Mouse (Mus musculus) midbrain, embryonic 10.5 days (tissue): ENCODE data around the gene Txk. TPM values are rescaled to one million over a fixed set of nuclear protein-coding genes. Genes with fewer than 3 reads are reported as not detected.

Experiments used
- DNase-seq: peaks from one replicate; pipeline ENCODE4 v3.0.0-alpha.2; 2017; ENCODE audit warnings: low spot score
- H3K27ac ChIP-seq: fragments of 300-500 bp; sonication (generic); replicated peaks from 2 replicates; pipeline ENCODE4 v1.5.1; 2016; ENCODE audit warnings: mild to moderate bottlenecking
- H3K27me3 ChIP-seq: fragments of 300-500 bp; sonication (generic); 2 replicates; pipeline ENCODE4 v1.6.1; 2016; ENCODE audit warnings: low read depth, mild to moderate bottlenecking; ENCODE audit not compliant: poor library complexity, severe bottlenecking
- H3K36me3 ChIP-seq: fragments of 300-500 bp; sonication (generic); 2 replicates; pipeline ENCODE4 v1.6.1; 2016; ENCODE audit warnings: mild to moderate bottlenecking, moderate library complexity
- H3K4me1 ChIP-seq: fragments of 300-500 bp; sonication (generic); 2 replicates; pipeline ENCODE4 v1.6.1; 2016
- H3K4me3 ChIP-seq: fragments of 300-500 bp; sonication (generic); 2 replicates; pipeline ENCODE4 v1.5.1; 2016; ENCODE audit warnings: mild to moderate bottlenecking, moderate library complexity
- H3K9me3 ChIP-seq: fragments of 300-500 bp; sonication (generic); replicated peaks from 2 replicates; pipeline ENCODE4 v1.6.1; 2016; ENCODE audit warnings: mild to moderate bottlenecking
- WGBS: fragments of 180-500 bp; shearing (Covaris S2); methylation state at CpG from one replicate; pipeline ENCODE4 v1.1.7; 2016; 5-methylcytosine and 5-hydroxymethylcytosine counted together
- polyA plus RNA-seq: library from polyadenylated mRNA; unstranded; fragments of >200 nt; fragmentation: Nextera tagmentation; extraction: Ambion mirVana; gene quantifications from 2 replicates; pipeline ENCODE4 v1.2.1, GENCODE M21; 2016

Txk gene
- polyA plus RNA-seq, 1 experiment from 2014 or later = not detected

DNA sequence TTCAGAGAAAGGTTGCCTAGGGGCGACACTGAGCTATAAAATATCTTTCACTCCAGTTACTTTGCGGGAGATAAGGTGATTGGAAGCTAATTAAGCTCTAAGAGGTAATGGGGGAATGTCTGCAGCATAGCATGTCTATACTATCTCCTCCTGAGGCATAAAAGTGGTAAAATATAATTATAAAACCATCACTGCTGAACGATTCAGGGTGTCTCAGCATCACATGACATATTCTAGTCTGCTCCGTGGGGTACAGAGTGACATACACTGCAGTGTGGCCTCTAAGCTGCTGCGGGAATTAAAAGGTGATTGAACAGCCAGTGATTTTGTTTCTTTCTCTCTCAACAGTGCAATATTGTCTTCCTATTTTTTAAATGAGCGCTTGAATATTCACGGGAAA lies 86.1 kb downstream of the Txk start:
- 83% methylated on average over 7 of the region's 7 CpGs for WGBS
- DNase-seq = no peak
- no peak overlapping the region for H3K4me3 ChIP-seq
- no peak overlapping the region for H3K27ac ChIP-seq
- peaks cover 15% of the 10 kb centered on the region for H3K4me1 ChIP-seq
- no peaks in the 10 kb centered on the region for H3K36me3 ChIP-seq
- H3K27me3 ChIP-seq = no peaks in the 10 kb centered on the region
- no peaks in the 10 kb centered on the region for H3K9me3 ChIP-seq

DNA sequence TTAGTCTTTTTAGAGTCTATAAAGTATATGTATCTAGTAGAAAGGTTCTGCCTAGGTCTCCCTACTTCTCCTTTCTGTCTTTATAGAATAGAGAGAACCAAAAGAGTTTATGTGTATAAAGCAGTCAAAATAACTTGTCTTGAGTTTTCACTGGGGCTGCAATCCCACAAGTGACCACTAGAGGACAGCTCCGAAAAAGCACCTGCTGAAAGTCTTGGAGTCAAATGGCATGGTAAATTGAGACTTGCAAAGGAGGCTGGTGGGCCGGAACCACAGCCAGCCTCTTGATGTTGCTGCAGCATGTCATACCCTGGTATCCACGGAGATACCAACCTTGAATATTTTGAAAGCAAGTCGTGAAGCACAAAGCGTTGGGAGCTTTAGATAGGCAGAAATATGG lies 87.3 kb downstream of the Txk start:
- peaks cover 4% of the 10 kb centered on the region; the same call in 1 of the 2 replicates for H3K4me1 ChIP-seq
- no peaks in the 10 kb centered on the region for H3K27me3 ChIP-seq
- no peaks in the 10 kb centered on the region for H3K36me3 ChIP-seq
- 25% methylated on average over 5 of the region's 5 CpGs for WGBS
- H3K4me3 ChIP-seq = no peak overlapping the region
- H3K27ac ChIP-seq = no peak overlapping the region
- no peaks in the 10 kb centered on the region for H3K9me3 ChIP-seq
- DNase-seq = peak; percentile 65

GRCm38 (mm10) chr5:72664854-72665253 lies 87.7 kb downstream of the Txk start:
- H3K9me3 ChIP-seq = no peaks in the 10 kb centered on the region
- DNase-seq = no peak
- WGBS = 59% methylated on average over 3 of the region's 3 CpGs

GRCm38 (mm10) chr5:72664126-72664525 lies 88.5 kb downstream of the Txk start:
- H3K4me3 ChIP-seq = no peak overlapping the region
- no peak overlapping the region for H3K27ac ChIP-seq
- 88% methylated on average over 5 of the region's 5 CpGs for WGBS
- H3K27me3 ChIP-seq = no peaks in the 10 kb centered on the region
- no peaks in the 10 kb centered on the region for H3K36me3 ChIP-seq
- no peak for DNase-seq
- H3K9me3 ChIP-seq = no peaks in the 10 kb centered on the region
- H3K4me1 ChIP-seq = no peaks in the 10 kb centered on the region

More at GRCm38 (mm10) chr5:72664854-72665253, 87.7 kb downstream of the Txk start:
- Histone ChIP-seq H3K27ac (no peak overlapping the region), H3K4me3 (no peak overlapping the region), H3K4me1 (no peaks in the 10 kb centered on the region), H3K27me3 (no peaks in the 10 kb centered on the region), H3K36me3 (no peaks in the 10 kb centered on the region)

- no peaks in the 10 kb centered on the region for H3K36me3 ChIP-seq
- no peak for DNase-seq
- no peaks in the 10 kb centered on the region for H3K27me3 ChIP-seq
- no peak overlapping the region for H3K27ac ChIP-seq
- H3K4me3 ChIP-seq = no peak overlapping the region
- no peaks in the 10 kb centered on the region for H3K9me3 ChIP-seq
- WGBS = 87% methylated on average over 6 of the region's 6 CpGs
- H3K4me1 ChIP-seq = no peaks in the 10 kb centered on the region
Measured at GRCm38 (mm10) chr5:72661051-72661781, 91.4 kb downstream of the Txk start.

- Histone ChIP-seq H3K4me3 (no peak overlapping the region), H3K4me1 (no peaks in the 10 kb centered on the region), H3K36me3 (no peaks in the 10 kb centered on the region), H3K9me3 (no peaks in the 10 kb centered on the region), H3K27me3 (no peaks in the 10 kb centered on the region), H3K27ac (no peak overlapping the region)
- DNase-seq = no peak
- 89% methylated on average over 13 of the region's 13 CpGs for WGBS
Measured at GRCm38 (mm10) chr5:72658375-72658774, 94.2 kb downstream of the Txk start.

DNA sequence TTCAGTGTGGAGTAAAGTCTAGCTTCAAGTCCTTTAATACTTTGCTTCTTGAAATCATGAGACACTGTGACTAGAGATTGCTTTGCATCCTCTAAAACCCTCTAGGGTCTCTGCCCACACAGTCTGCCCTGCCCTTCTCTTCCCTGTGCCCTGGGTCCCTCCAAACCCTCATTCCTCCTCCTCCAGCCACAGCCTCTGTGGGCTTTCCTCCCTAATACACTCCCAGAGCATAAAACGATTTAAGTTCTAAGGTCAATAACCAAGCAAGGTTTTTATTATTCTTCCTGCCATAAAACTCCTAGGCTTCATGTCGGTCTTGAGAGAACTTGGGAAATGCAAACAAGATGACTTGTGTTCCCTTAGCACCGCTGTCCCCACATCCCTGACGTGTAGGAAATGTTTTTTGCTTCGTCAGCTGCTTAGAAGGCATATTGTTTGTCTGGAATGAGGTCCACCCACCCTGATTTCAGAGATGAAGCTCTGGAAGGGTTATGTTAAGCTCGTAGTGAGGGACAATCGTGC lies 96.2 kb downstream of the Txk start:
- WGBS = 80% methylated on average over 7 of the region's 7 CpGs
- Histone ChIP-seq H3K27me3 (no peaks in the 10 kb centered on the region), H3K9me3 (no peaks in the 10 kb centered on the region), H3K4me3 (no peak overlapping the region), H3K27ac (no peak overlapping the region), H3K4me1 (no peaks in the 10 kb centered on the region), H3K36me3 (no peaks in the 10 kb centered on the region)
- DNase-seq = no peak

DNA sequence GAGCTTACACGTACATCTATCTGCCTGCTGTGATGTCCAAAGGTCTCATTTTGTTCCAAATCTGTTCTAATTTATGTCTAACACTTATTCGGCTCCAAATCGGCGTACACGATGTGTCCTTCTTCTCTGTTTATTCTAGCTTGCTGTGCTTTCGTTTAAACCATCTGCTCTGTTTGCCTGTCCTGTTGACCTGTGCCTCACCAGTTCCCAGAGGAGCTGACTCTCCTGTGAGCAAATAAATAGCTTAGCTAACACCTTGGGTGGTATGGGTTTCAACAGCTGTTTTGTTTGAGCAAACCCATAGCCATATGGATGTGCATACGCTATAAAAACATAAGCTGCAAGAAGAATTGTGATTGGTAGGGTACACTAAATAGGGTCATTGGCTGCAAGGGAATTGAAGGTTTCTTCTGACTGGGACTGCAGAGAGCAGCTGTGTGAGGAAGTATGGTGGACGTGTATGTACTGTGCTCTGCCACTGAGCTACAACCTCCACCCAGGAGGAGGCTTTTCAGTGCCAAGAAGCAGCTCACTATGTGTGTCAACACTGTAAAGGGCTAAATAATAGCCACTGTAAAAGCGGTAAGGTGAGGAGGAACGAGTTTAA lies 99.4 kb downstream of the Txk start:
- H3K4me3 ChIP-seq = no peak overlapping the region
- DNase-seq = no peak
- 78% methylated on average over 10 of the region's 10 CpGs for WGBS
- no peaks in the 10 kb centered on the region for H3K9me3 ChIP-seq
- peaks cover 30% of the 10 kb centered on the region for H3K27me3 ChIP-seq
- H3K4me1 ChIP-seq = peaks cover 3% of the 10 kb centered on the region
- no peak overlapping the region for H3K27ac ChIP-seq
- H3K36me3 ChIP-seq = no peaks in the 10 kb centered on the region

- Histone ChIP-seq H3K9me3 (no peaks in the 10 kb centered on the region), H3K27ac (no peak overlapping the region), H3K27me3 (peaks cover 69% of the 10 kb centered on the region), H3K4me3 (no peak overlapping the region), H3K36me3 (no peaks in the 10 kb centered on the region), H3K4me1 (peaks cover 16% of the 10 kb centered on the region)
- 85% methylated on average over 9 of the region's 9 CpGs for WGBS
- no peak for DNase-seq
Measured at GRCm38 (mm10) chr5:72648987-72649735, 103.4 kb downstream of the Txk start.

- peaks cover 18% of the 10 kb centered on the region for H3K4me1 ChIP-seq
- no peak for DNase-seq
- H3K9me3 ChIP-seq = no peaks in the 10 kb centered on the region
- H3K36me3 ChIP-seq = no peaks in the 10 kb centered on the region
- peak overlapping the region; percentile 63 for H3K4me3 ChIP-seq
- H3K27me3 ChIP-seq = peaks cover 72% of the 10 kb centered on the region
- H3K27ac ChIP-seq = no peak overlapping the region
- 8% methylated on average over 18 of the region's 18 CpGs for WGBS
Measured at GRCm38 (mm10) chr5:72647958-72648595, 104.5 kb downstream of the Txk start.

DNA sequence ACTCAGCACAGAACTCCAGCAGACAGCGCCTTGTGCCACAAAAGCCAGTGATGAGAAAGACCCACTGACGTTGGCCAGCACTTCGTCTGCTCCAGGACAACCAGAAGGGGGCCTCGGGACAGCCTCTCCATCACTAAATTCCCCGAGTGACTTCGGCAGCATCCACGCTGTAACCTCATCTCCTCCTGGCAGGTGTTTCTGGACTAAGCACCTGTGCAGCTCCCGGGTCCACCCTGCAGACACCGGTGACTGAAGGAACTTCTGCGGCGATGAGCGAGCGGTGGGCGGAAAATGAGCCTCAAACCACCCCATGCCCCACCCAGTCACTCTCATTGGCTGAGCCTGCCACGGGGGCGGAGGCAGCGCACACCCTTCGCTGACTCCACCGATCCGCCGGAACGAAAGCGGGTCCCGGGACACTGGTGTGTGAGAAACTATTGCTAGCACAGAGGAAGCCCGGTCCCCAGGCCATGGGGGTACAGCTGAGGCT lies 105.1 kb downstream of the Txk start, which contains the start of gene Nipal1:
Gene Nipal1, plus strand, starts transcription at position 378 of the 490 bp plus-strand sequence.
- H3K4me1 ChIP-seq = peaks cover 18% of the 10 kb centered on the region
- 0% methylated on average over 25 of the region's 25 CpGs for WGBS
- no peaks in the 10 kb centered on the region for H3K36me3 ChIP-seq
- H3K27ac ChIP-seq = no peak within 1 kb of the TSS
- no peaks in the 10 kb centered on the region for H3K9me3 ChIP-seq
- DNase-seq = peak; percentile 83
- peak within 1 kb of the TSS; percentile 63 for H3K4me3 ChIP-seq
- H3K27me3 ChIP-seq = peaks cover 72% of the 10 kb centered on the region

DNA sequence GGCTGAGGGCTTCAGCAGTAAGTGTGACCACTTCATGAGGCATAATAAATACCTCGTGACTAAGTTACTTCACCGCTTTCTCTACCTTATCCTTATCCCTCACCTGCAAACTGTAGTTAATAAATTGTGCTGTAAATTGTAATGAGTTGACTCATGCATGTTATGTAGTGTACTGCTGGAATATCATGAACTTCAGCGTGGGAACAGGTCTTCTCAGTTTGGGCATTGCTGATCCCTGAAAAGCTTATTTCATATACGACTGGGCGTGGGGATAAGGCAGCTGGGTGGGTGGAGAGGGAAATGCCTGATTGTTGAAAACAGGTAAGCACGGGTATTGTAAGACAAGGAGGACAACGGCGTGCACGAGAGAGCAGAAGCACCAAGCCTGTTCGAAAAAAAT lies 105.6 kb downstream of the Txk start:
- H3K27me3 ChIP-seq = peaks cover 72% of the 10 kb centered on the region
- no peaks in the 10 kb centered on the region for H3K36me3 ChIP-seq
- DNase-seq = no peak
- H3K27ac ChIP-seq = no peak overlapping the region
- WGBS = 34% methylated on average over 10 of the region's 10 CpGs
- H3K4me3 ChIP-seq = peak overlapping the region; percentile 63
- H3K4me1 ChIP-seq = peaks cover 18% of the 10 kb centered on the region
- H3K9me3 ChIP-seq = no peaks in the 10 kb centered on the region
